Mouse (Mus musculus) mature B cell (primary cell): ENCODE data around the gene Mchr1.
"Not testable (repeated sequence)": the region's sequence is repeated elsewhere in the genome, so short reads cannot be mapped to it uniquely, and the experiment has no call there.

Experiments
- in situ Hi-C: fragments of 300-500 bp; cut with MboI; formaldehyde crosslinking; loops from 2 replicates; pipeline ENCODE4 v1.14.3; 2019

Gene Mchr1

GRCm38 (mm10) chr15:81235086-81235920 lies at the start of gene Mchr1:
TSS of gene Mchr1 (plus strand) at chr15:81235499.
- in situ Hi-C loops, result no loop called here

GRCm38 (mm10) chr15:81189061-81189460 lies 46.2 kb upstream of the Mchr1 start:
- in situ Hi-C loops, result no loop called here

GRCm38 (mm10) chr15:81190011-81190629 lies 45.2 kb upstream of the Mchr1 start:
- in situ Hi-C loops, result loop anchor here (10.0 kb wide), 1 partner anchor 115 kb away; no protein-coding TSS in a partner anchor

- in situ Hi-C loops, result loop anchor here (10.0 kb wide), 1 partner anchor 116 kb away; no protein-coding TSS in a partner anchor
Measured at GRCm38 (mm10) chr15:81190630-81191178, 44.6 kb upstream of the Mchr1 start, which contains the start of gene Mrtfa. TSS of gene Mrtfa (minus strand) at chr15:81190757.

- in situ Hi-C loops, result loop anchor here (10.0 kb wide), 1 partner anchor 117 kb away; no protein-coding TSS in a partner anchor
Measured at GRCm38 (mm10) chr15:81191303-81191702, 44.0 kb upstream of the Mchr1 start.

- in situ Hi-C loops, result loop anchor here (10.0 kb wide), 1 partner anchor 118 kb away; no protein-coding TSS in a partner anchor
Measured at GRCm38 (mm10) chr15:81192316-81192715, 43.0 kb upstream of the Mchr1 start.

GRCm38 (mm10) chr15:81192858-81193257 lies 42.4 kb upstream of the Mchr1 start:
- in situ Hi-C loops, result loop anchor here (10.0 kb wide), 1 partner anchor 118 kb away; no protein-coding TSS in a partner anchor

- in situ Hi-C loops, result loop anchor here (10.0 kb wide), 1 partner anchor 120 kb away; no protein-coding TSS in a partner anchor
Measured at GRCm38 (mm10) chr15:81194791-81195190, 40.5 kb upstream of the Mchr1 start.

GRCm38 (mm10) chr15:81195447-81195846 lies 39.9 kb upstream of the Mchr1 start:
- in situ Hi-C loops, result loop anchor here (10.0 kb wide), 1 partner anchor 121 kb away; no protein-coding TSS in a partner anchor

GRCm38 (mm10) chr15:81197197-81197596 lies 38.1 kb upstream of the Mchr1 start:
- in situ Hi-C loops, result loop anchor here (10.0 kb wide), 1 partner anchor 122 kb away; no protein-coding TSS in a partner anchor

- in situ Hi-C loops, result loop anchor here (10.0 kb wide), 1 partner anchor 124 kb away; no protein-coding TSS in a partner anchor
Measured at GRCm38 (mm10) chr15:81198447-81198846, 36.9 kb upstream of the Mchr1 start.

- in situ Hi-C loops, result loop anchor here (10.0 kb wide), 1 partner anchor 125 kb away; no protein-coding TSS in a partner anchor
Measured at GRCm38 (mm10) chr15:81199372-81199959, 35.8 kb upstream of the Mchr1 start.

GRCm38 (mm10) chr15:81202462-81202861 lies 32.8 kb upstream of the Mchr1 start:
- in situ Hi-C loops, result no loop called here

- in situ Hi-C loops, result no loop called here
Measured at GRCm38 (mm10) chr15:81210496-81210895, 24.8 kb upstream of the Mchr1 start.

GRCm38 (mm10) chr15:81212976-81213375 lies 22.3 kb upstream of the Mchr1 start:
- in situ Hi-C loops, result no loop called here

GRCm38 (mm10) chr15:81216906-81217653 lies 18.2 kb upstream of the Mchr1 start:
- in situ Hi-C loops, result no loop called here

- in situ Hi-C loops, result no loop called here
Measured at GRCm38 (mm10) chr15:81219054-81219453, 16.2 kb upstream of the Mchr1 start.

GRCm38 (mm10) chr15:81220051-81220450 lies 15.2 kb upstream of the Mchr1 start:
- in situ Hi-C loops, result not testable (repeated sequence)

GRCm38 (mm10) chr15:81221446-81221845 lies 13.9 kb upstream of the Mchr1 start:
- in situ Hi-C loops, result no loop called here

GRCm38 (mm10) chr15:81225016-81225415 lies 10.3 kb upstream of the Mchr1 start:
- in situ Hi-C loops, result no loop called here

- in situ Hi-C loops, result no loop called here
Measured at GRCm38 (mm10) chr15:81225732-81226131, 9.6 kb upstream of the Mchr1 start.
